Mouse (Mus musculus) naive thymus-derived CD4-positive, alpha-beta T cell, adult 5 months (primary cell): ENCODE measurements around the gene Eml5. TPM values are rescaled to one million over a fixed set of nuclear protein-coding genes. Genes with fewer than 3 reads are reported as not detected.

Experiments used
- polyA plus RNA-seq: library from polyadenylated mRNA; unstranded; fragments of 100-300 nt; shearing (Covaris generic); gene quantifications from one replicate; pipeline ENCODE4 v1.2.1, GENCODE M21; 2017

The Eml5 gene
- 19.8 TPM for polyA plus RNA-seq

DNA sequence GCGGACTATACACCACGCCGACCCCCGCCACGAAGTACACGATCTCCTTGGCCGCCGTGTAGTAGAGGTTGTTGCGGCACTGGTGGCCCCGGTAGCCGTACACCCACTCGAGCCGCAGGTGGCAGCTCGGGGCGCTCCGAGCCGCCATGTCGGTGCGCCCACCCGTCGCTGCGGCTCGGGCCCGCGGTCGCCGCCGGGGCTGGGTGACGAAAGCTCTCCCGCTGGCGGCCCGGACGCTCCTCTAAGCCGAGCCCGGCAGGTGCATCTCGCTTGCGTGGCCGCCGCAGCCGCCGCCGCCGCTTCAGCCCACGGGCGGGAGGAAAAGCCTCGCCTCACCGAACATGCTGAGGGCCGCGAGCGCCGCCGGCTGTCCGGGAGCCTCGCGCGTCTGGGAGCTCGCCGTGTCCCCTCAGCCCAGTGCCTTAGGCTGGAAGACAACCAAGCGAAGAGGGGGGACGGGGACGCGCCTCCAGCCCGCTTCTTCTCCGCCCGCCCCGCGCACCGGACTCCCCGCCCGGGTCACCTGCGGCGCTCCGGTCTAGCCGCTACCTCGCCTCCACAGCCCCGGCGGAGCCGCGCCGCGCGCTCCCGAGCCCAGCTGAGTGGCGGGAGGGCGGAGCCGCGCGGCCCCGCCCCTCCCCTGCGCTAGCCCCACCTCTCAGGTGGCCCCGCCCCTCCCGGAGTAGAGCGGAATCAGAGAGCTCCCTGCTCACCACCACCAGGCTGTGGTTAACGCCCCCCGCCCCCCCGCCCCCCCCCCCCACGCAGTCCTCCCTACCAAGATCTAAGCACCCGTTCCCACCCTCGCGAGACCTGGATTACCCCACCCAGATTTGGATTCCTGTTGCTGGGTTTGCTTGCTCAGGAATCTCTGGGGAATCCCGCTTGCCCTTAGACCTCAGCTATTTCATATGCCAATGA, at the start of gene Eml5:
Eml5 (minus strand) TSS at position 604 of the 921 bp plus-strand sequence.

GRCm38 (mm10) chr12:98920194-98920991, 19.1 kb upstream of the Eml5 start, which contains the start of gene Ttc8:
Gene Ttc8, plus strand, starts transcription at chr12:98920574.

GRCm38 (mm10) chr12:98746746-98747379, 154.4 kb downstream of the Eml5 start, which contains the start of gene Zc3h14:
Gene Zc3h14, plus strand, starts transcription at chr12:98746964.

GRCm38 (mm10) chr12:98736951-98737800, 164.1 kb downstream of the Eml5 start, which contains the start of gene Ptpn21:
Gene Ptpn21, minus strand, starts transcription at chr12:98737405.

Other genes with a start within 250 kb of the Eml5 start
- gene Ptpn21, start 164.1 kb downstream of the Eml5 start, polyA plus RNA-seq = 2.8 TPM
- gene Zc3h14, start 154.5 kb downstream of the Eml5 start, polyA plus RNA-seq = 122 TPM
- 1.3 TPM for gene Ttc8, start 19.1 kb upstream of the Eml5 start, polyA plus RNA-seq